Mouse (Mus musculus): ENCODE results near the gene Slc22a26. TPM values are rescaled to one million over a fixed set of nuclear protein-coding genes. Genes with fewer than 3 reads are reported as not detected.
"Not testable (repeated sequence)": the region's sequence is repeated elsewhere in the genome, so short reads cannot be mapped to it uniquely, and the experiment has no call there.

Gene Slc22a26
- not detected in 2 replicates for polyA plus RNA-seq (2012; rRNA removed)

GRCm38 (mm10) chr19:7802571-7802970 is at the start of gene Slc22a26:
Gene Slc22a26, minus strand, starts transcription at chr19:7802667.
- Histone ChIP-seq H3K27me3 (ENCODE audit: control insufficient read depth, insufficient read depth, low read length) (no peaks in the 10 kb centered on the region), H3K4me3 (ENCODE audit: low read depth, low read length) (no peak within 1 kb of the TSS), H3K4me1 (ENCODE audit: control insufficient read depth, insufficient read depth, insufficient read length, low read length) (no peaks in the 10 kb centered on the region), H3K36me3 (ENCODE audit: control insufficient read depth, insufficient read depth, low read length) (no peaks in the 10 kb centered on the region), H3K27ac (ENCODE audit: insufficient read depth, low read depth, low read length) (no peak within 1 kb of the TSS)
- TF ChIP-seq POLR2A (IDR thresholded peaks at IDR 0.05; ENCODE audit: low read depth, low read length) (no peak), CTCF (IDR thresholded peaks at IDR 0.05; ENCODE audit: extremely low read depth, insufficient read length, insufficient replicate concordance, low read depth, low read length) (no peak)
- WGBS = 74% methylated on average over 1 of the region's 1 CpGs

GRCm38 (mm10) chr19:7829851-7830250 is 27.4 kb upstream of the Slc22a26 start:
- Histone ChIP-seq H3K4me1 (ENCODE audit: control insufficient read depth, insufficient read depth, insufficient read length, low read length) (no peaks in the 10 kb centered on the region), H3K27me3 (ENCODE audit: control insufficient read depth, insufficient read depth, low read length) (no peaks in the 10 kb centered on the region), H3K4me3 (ENCODE audit: low read depth, low read length) (no peak overlapping the region), H3K27ac (ENCODE audit: insufficient read depth, low read depth, low read length) (no peak overlapping the region), H3K36me3 (ENCODE audit: control insufficient read depth, insufficient read depth, low read length) (no peaks in the 10 kb centered on the region)
- 30% methylated on average over 2 of the region's 2 CpGs for WGBS
- no peak for TF ChIP-seq POLR2A (IDR thresholded peaks at IDR 0.05; ENCODE audit: low read depth, low read length)
- TF ChIP-seq CTCF (IDR thresholded peaks at IDR 0.05; ENCODE audit: extremely low read depth, insufficient read length, insufficient replicate concordance, low read depth, low read length) = no peak

- WGBS = 93% methylated on average over 1 of the region's 1 CpGs
- TF ChIP-seq CTCF (IDR thresholded peaks at IDR 0.05; ENCODE audit: extremely low read depth, insufficient read length, insufficient replicate concordance, low read depth, low read length) (no peak), POLR2A (IDR thresholded peaks at IDR 0.05; ENCODE audit: low read depth, low read length) (no peak)
- H3K36me3 ChIP-seq (ENCODE audit: control insufficient read depth, insufficient read depth, low read length) = no peaks in the 10 kb centered on the region
- H3K4me1 ChIP-seq (ENCODE audit: control insufficient read depth, insufficient read depth, insufficient read length, low read length) = no peaks in the 10 kb centered on the region
- no peak overlapping the region for H3K27ac ChIP-seq (ENCODE audit: insufficient read depth, low read depth, low read length)
- H3K27me3 ChIP-seq (ENCODE audit: control insufficient read depth, insufficient read depth, low read length) = no peaks in the 10 kb centered on the region
- no peak overlapping the region for H3K4me3 ChIP-seq (ENCODE audit: low read depth, low read length)
Observed at GRCm38 (mm10) chr19:7790571-7790970, 11.9 kb downstream of the Slc22a26 start.

- WGBS = 57% methylated on average over 4 of the region's 4 CpGs
- Histone ChIP-seq H3K4me1 (ENCODE audit: control insufficient read depth, insufficient read depth, insufficient read length, low read length) (no peaks in the 10 kb centered on the region), H3K27ac (ENCODE audit: insufficient read depth, low read depth, low read length) (no peak overlapping the region), H3K27me3 (ENCODE audit: control insufficient read depth, insufficient read depth, low read length) (no peaks in the 10 kb centered on the region), H3K4me3 (ENCODE audit: low read depth, low read length) (no peak overlapping the region), H3K36me3 (ENCODE audit: control insufficient read depth, insufficient read depth, low read length) (no peaks in the 10 kb centered on the region)
- no peak for TF ChIP-seq POLR2A (IDR thresholded peaks at IDR 0.05; ENCODE audit: low read depth, low read length)
- TF ChIP-seq CTCF (IDR thresholded peaks at IDR 0.05; ENCODE audit: extremely low read depth, insufficient read length, insufficient replicate concordance, low read depth, low read length) = no peak
Observed at GRCm38 (mm10) chr19:7775306-7775705, 27.2 kb downstream of the Slc22a26 start.

- H3K36me3 ChIP-seq (ENCODE audit: control insufficient read depth, insufficient read depth, low read length) = no peaks in the 10 kb centered on the region
- H3K27me3 ChIP-seq (ENCODE audit: control insufficient read depth, insufficient read depth, low read length) = no peaks in the 10 kb centered on the region
- 35% methylated on average over 2 of the region's 2 CpGs for WGBS
- no peak for TF ChIP-seq CTCF (IDR thresholded peaks at IDR 0.05; ENCODE audit: extremely low read depth, insufficient read length, insufficient replicate concordance, low read depth, low read length)
- no peak for TF ChIP-seq POLR2A (IDR thresholded peaks at IDR 0.05; ENCODE audit: low read depth, low read length)
- no peak overlapping the region for H3K4me3 ChIP-seq (ENCODE audit: low read depth, low read length)
- H3K4me1 ChIP-seq (ENCODE audit: control insufficient read depth, insufficient read depth, insufficient read length, low read length) = peaks cover 5% of the 10 kb centered on the region; the same call in 1 of the 2 replicates
- no peak overlapping the region for H3K27ac ChIP-seq (ENCODE audit: insufficient read depth, low read depth, low read length)
Observed at GRCm38 (mm10) chr19:7766124-7766523, 36.3 kb downstream of the Slc22a26 start.

- Histone ChIP-seq H3K4me1 (ENCODE audit: control insufficient read depth, insufficient read depth, insufficient read length, low read length) (peaks cover 5% of the 10 kb centered on the region; the same call in 1 of the 2 replicates), H3K36me3 (ENCODE audit: control insufficient read depth, insufficient read depth, low read length) (no peaks in the 10 kb centered on the region), H3K4me3 (ENCODE audit: low read depth, low read length) (no peak overlapping the region), H3K27me3 (ENCODE audit: control insufficient read depth, insufficient read depth, low read length) (no peaks in the 10 kb centered on the region), H3K27ac (ENCODE audit: insufficient read depth, low read depth, low read length) (no peak overlapping the region)
- 37% methylated on average over 3 of the region's 3 CpGs for WGBS
- TF ChIP-seq CTCF (IDR thresholded peaks at IDR 0.05; ENCODE audit: extremely low read depth, insufficient read length, insufficient replicate concordance, low read depth, low read length) (no peak), POLR2A (IDR thresholded peaks at IDR 0.05; ENCODE audit: low read depth, low read length) (no peak)
Observed at GRCm38 (mm10) chr19:7765599-7765998, 36.9 kb downstream of the Slc22a26 start.

GRCm38 (mm10) chr19:7753371-7753770 is 49.1 kb downstream of the Slc22a26 start:
- H3K36me3 ChIP-seq (ENCODE audit: control insufficient read depth, insufficient read depth, low read length); H3K4me1 ChIP-seq (ENCODE audit: control insufficient read depth, insufficient read depth, insufficient read length, low read length); H3K27me3 ChIP-seq (ENCODE audit: control insufficient read depth, insufficient read depth, low read length); H3K27ac ChIP-seq (ENCODE audit: insufficient read depth, low read depth, low read length); H3K4me3 ChIP-seq (ENCODE audit: low read depth, low read length): not testable (repeated sequence)
- WGBS = 76% methylated on average over 13 of the region's 13 CpGs

Other genes with a start within 250 kb of the Slc22a26 start
- gene Pla2g16, start 245.2 kb downstream of the Slc22a26 start, polyA plus RNA-seq (2012; rRNA removed) = 15.7 and 23.1 TPM in 2 replicates
- 1.2 and 2.9 TPM in 2 replicates for gene Lgals12, start 195.5 kb downstream of the Slc22a26 start, polyA plus RNA-seq (2012; rRNA removed)
- gene Hrasls5, start 190.1 kb downstream of the Slc22a26 start, polyA plus RNA-seq (2012; rRNA removed) = not detected in 2 replicates
- not detected in 2 replicates for gene Slc22a19, start 91.4 kb downstream of the Slc22a26 start, polyA plus RNA-seq (2012; rRNA removed)
- not detected in 2 replicates for gene Slc22a27, start 163.4 kb upstream of the Slc22a26 start, polyA plus RNA-seq (2012; rRNA removed)

Data from small intestine, adult 2 months (tissue).